Mouse (Mus musculus) C2C12 (cell line): Measurements from ENCODE around the gene Ttll2.
"Not testable (repeated sequence)": the region's sequence is repeated elsewhere in the genome, so short reads cannot be mapped to it uniquely, and the experiment has no call there.

Experiments used
- CEBPB ChIP-seq: IDR thresholded peaks from one replicate; pipeline ENCODE4 v1.6.1; 2011; ENCODE audit warnings: low read depth, mild to moderate bottlenecking, control low read depth, moderate library complexity
- CTCF ChIP-seq: IDR thresholded peaks from one replicate; pipeline ENCODE4 v1.5.1; 2011; ENCODE audit not compliant: control insufficient read depth, insufficient read depth, insufficient read length
- MAX ChIP-seq: IDR thresholded peaks from one replicate; pipeline ENCODE4 v1.6.1; 2011; ENCODE audit warnings: mild to moderate bottlenecking, control low read depth
- MYOD1 ChIP-seq: IDR thresholded peaks from one replicate; pipeline ENCODE4 v1.6.1; 2011; ENCODE audit warnings: low read depth; ENCODE audit not compliant: control insufficient read depth, insufficient read length
- USF1 ChIP-seq: IDR thresholded peaks from one replicate; pipeline ENCODE4 v1.6.1; 2011; ENCODE audit warnings: low read depth, mild to moderate bottlenecking, control low read depth, moderate library complexity

GRCm38 (mm10) chr17:7337381-7337780 is 15.1 kb downstream of the Ttll2 start:
- not testable (repeated sequence) for TF ChIP-seq CTCF, USF1, MYOD1, MAX, CEBPB
